23 mouse cellular contexts compared by ENCODE assay signal in the genomic region with DNA sequence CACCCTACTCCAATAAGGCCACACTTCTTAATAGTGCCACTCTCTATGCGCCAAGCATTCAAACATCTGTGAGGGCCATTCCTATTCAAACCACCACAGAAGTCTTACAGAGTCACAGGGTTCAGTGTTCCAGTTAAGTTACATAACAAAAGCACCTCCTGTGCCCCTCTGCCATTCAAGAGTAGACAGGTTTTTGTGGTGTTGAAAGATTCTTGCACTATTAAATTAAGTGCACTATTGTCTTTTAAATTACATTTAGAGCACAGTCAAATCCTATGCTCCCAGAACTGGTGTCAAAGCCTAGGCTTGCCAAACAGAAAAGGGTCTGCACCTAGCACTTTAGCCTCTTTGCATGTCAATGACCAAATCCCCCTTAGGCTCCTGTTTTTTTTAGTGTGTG.
"Had no signal": no experiment of that assay in that cellular context is flagged by ENCODE, and none has a peak within 500 bp of the region (broad histone marks: within the 10 kb centered on the region; RNA-seq: fewer than 3 reads in every experiment).

No protein-coding gene starts in this region.

- H3K9me3 ChIP-seq: heart, embryonic 10.5 days; heart, embryonic 12.5 days; hindbrain, embryonic 13.5 days; hindbrain, embryonic 15.5 days; limb, embryonic 10.5 days; limb, embryonic 12.5 days; liver, embryonic 13.5 days; liver, embryonic 15.5 days had no signal

- H3K27me3 ChIP-seq: heart, embryonic 12.5 days; hindbrain, embryonic 13.5 days; hindbrain, embryonic 15.5 days; limb, embryonic 12.5 days; liver, embryonic 13.5 days; liver, embryonic 15.5 days had no signal

- H3K4me1 ChIP-seq: heart, embryonic 10.5 days; heart, embryonic 12.5 days; hindbrain, embryonic 13.5 days; hindbrain, embryonic 15.5 days; limb, embryonic 10.5 days; limb, embryonic 12.5 days; liver, embryonic 13.5 days; liver, embryonic 15.5 days had no signal

- H3K4me3 ChIP-seq: gastrocnemius, adult 2 months; heart, embryonic 10.5 days; heart, embryonic 12.5 days; hindbrain, embryonic 13.5 days; hindbrain, embryonic 15.5 days; layer of hippocampus, adult 2 months; left cerebral cortex, adult 2 months; limb, embryonic 10.5 days; limb, embryonic 12.5 days; liver, embryonic 13.5 days; liver, embryonic 15.5 days had no signal

- H3K27ac ChIP-seq: gastrocnemius, adult 2 months; heart, embryonic 10.5 days; hindbrain, embryonic 13.5 days; hindbrain, embryonic 15.5 days; hindbrain, postnatal 0 days; layer of hippocampus, adult 2 months; left cerebral cortex, adult 2 months; limb, embryonic 10.5 days; limb, embryonic 12.5 days; liver, embryonic 13.5 days; liver, embryonic 15.5 days had no signal

- H3K36me3 ChIP-seq: hindbrain, embryonic 13.5 days; hindbrain, embryonic 15.5 days; limb, embryonic 10.5 days; limb, embryonic 12.5 days; liver, embryonic 13.5 days; liver, embryonic 15.5 days had no signal

- H3K9ac ChIP-seq: heart, embryonic 12.5 days; hindbrain, embryonic 13.5 days; hindbrain, embryonic 15.5 days; limb, embryonic 12.5 days; liver, embryonic 13.5 days; liver, embryonic 15.5 days had no signal

- DNase-seq: gastrocnemius, adult 2 months; gastrocnemius, postnatal 10 days; gastrocnemius, postnatal 25 days; heart, adult 18-20 months; heart, postnatal 10 days; heart, postnatal 4 days; kidney, adult 18-20 months; kidney, adult 8-10 months; kidney, postnatal 10 days; kidney, postnatal 25 days; kidney, postnatal 4 days; liver; liver, embryonic 13.5 days had no signal
